Comparison of ENCODE assay signal across 11 mouse cellular contexts in the genomic region with DNA sequence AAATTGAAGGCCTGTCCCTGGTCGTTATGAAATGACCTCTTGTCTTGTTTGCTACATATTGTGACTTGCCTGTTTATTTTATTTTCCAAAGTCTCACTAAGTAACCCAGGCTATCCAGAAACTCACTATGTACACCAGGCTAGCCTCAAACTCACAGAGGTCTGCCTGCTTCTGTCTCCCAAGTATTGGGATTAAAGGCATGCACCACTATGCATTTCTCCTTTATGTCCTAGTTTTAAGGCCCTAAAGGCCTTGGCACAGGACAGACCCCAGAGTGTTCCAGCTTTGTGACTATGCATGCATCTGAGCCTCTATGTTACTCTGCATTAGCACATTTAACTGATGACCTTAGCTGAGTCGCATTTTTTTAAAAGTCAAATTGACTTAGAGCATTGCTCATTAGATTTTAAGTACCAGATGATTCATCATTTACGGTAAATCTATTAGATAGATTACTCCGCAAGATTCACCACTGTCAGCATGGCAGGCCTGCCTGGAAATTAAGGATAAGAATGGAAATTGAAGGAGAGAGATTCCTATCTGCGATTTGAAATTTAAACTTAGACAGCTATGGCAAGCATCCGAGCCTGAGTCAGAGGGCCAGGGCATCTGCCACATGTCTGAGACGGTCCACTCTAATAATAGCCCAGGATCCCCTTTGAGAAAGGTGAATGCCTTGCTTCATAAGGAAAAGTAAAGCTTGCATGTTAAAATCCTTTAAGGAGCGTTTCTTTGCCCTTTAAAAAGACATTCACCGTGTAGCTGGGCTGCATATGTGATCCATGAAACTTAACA.
DNase-seq lines count a peak whose midpoint lies in the region; ATAC-seq and TF ChIP-seq lines count a peak whose summit lies in the region.
"Had no signal": no experiment of that assay in that cellular context is flagged by ENCODE, and none has a peak within 500 bp of the region (broad histone marks: within the 10 kb centered on the region; RNA-seq: fewer than 3 reads in every experiment).

No protein-coding gene starts in this region.

- no peaks in the 10 kb centered on the region for H3K27me3 ChIP-seq in forebrain, embryonic 13.5 days
- H3K27me3 ChIP-seq in forebrain, embryonic 15.5 days, result no peaks in the 10 kb centered on the region
- no peaks in the 10 kb centered on the region; the same call in 1 of the 2 replicates for H3K27me3 ChIP-seq in lung, embryonic 14.5 days (ENCODE audit: insufficient read depth, low read length)
- H3K27me3 ChIP-seq in heart, postnatal 0 days (ENCODE audit: control insufficient read depth, insufficient read depth, low read length), result no peaks in the 10 kb centered on the region
- H3K27me3 ChIP-seq in midbrain, postnatal 0 days (ENCODE audit: insufficient read depth, low read length), result no peaks in the 10 kb centered on the region
- H3K27me3 ChIP-seq: liver, embryonic 12.5 days; midbrain, embryonic 13.5 days had no signal

- DNase-seq in lung, embryonic 14.5 days, result no peak
- no peak for DNase-seq in lung, adult 18-20 months
- peak; percentile 48 for DNase-seq in heart, postnatal 0 days (ENCODE audit: low spot score)
- peak; percentile 35 for DNase-seq in skeletal muscle tissue, adult 2 months (ENCODE audit: low read depth, low spot score)
- DNase-seq in cerebellum, adult 11 months, result no peak
- no peak for DNase-seq in midbrain, postnatal 0 days (ENCODE audit: low spot score)
- DNase-seq: B cell, adult 2 months had no signal

- H3K36me3 ChIP-seq in forebrain, embryonic 13.5 days (ENCODE audit: poor library complexity, severe bottlenecking), result no peaks in the 10 kb centered on the region
- H3K36me3 ChIP-seq in forebrain, embryonic 15.5 days, result no peaks in the 10 kb centered on the region
- H3K36me3 ChIP-seq in lung, embryonic 14.5 days (ENCODE audit: insufficient read depth), result no peaks in the 10 kb centered on the region
- H3K36me3 ChIP-seq in heart, postnatal 0 days (replicated peaks; ENCODE audit: control insufficient read depth, insufficient read depth, low read length), result no peaks in the 10 kb centered on the region
- no peaks in the 10 kb centered on the region for H3K36me3 ChIP-seq in midbrain, postnatal 0 days (ENCODE audit: insufficient read depth, low read length)
- H3K36me3 ChIP-seq: liver, embryonic 12.5 days; midbrain, embryonic 13.5 days had no signal

- no peak overlapping the region for H3K4me3 ChIP-seq in forebrain, embryonic 13.5 days
- no peak overlapping the region for H3K4me3 ChIP-seq in forebrain, embryonic 15.5 days
- H3K4me3 ChIP-seq in lung, embryonic 14.5 days (ENCODE audit: low read depth, low read length), result no peak overlapping the region
- peak overlapping the region; percentile 14; the same call in 1 of the 2 replicates for H3K4me3 ChIP-seq in heart, postnatal 0 days (ENCODE audit: low read depth, low read length)
- no peak overlapping the region for H3K4me3 ChIP-seq in midbrain, postnatal 0 days (ENCODE audit: low read depth, low read length)
- H3K4me3 ChIP-seq: liver, embryonic 12.5 days; midbrain, embryonic 13.5 days had no signal

- peaks cover 9% of the 10 kb centered on the region for H3K4me1 ChIP-seq in forebrain, embryonic 13.5 days
- H3K4me1 ChIP-seq in forebrain, embryonic 15.5 days, result peaks cover 6% of the 10 kb centered on the region; the same call in 1 of the 2 replicates
- no peaks in the 10 kb centered on the region for H3K4me1 ChIP-seq in lung, embryonic 14.5 days (ENCODE audit: insufficient read depth)
- H3K4me1 ChIP-seq in heart, postnatal 0 days (ENCODE audit: control insufficient read depth, insufficient read depth), result peaks cover 9% of the 10 kb centered on the region
- no peaks in the 10 kb centered on the region for H3K4me1 ChIP-seq in midbrain, postnatal 0 days (ENCODE audit: insufficient read depth, low read length)
- H3K4me1 ChIP-seq: liver, embryonic 12.5 days; midbrain, embryonic 13.5 days had no signal

- H3K9me3 ChIP-seq in forebrain, embryonic 13.5 days (replicated peaks), result no peaks in the 10 kb centered on the region
- no peaks in the 10 kb centered on the region for H3K9me3 ChIP-seq in forebrain, embryonic 15.5 days
- no peaks in the 10 kb centered on the region for H3K9me3 ChIP-seq in lung, embryonic 14.5 days (ENCODE audit: low read depth, low read length)
- H3K9me3 ChIP-seq in heart, postnatal 0 days (replicated peaks; ENCODE audit: control insufficient read depth, low read length), result no peaks in the 10 kb centered on the region
- no peaks in the 10 kb centered on the region for H3K9me3 ChIP-seq in midbrain, postnatal 0 days (ENCODE audit: low read length)
- H3K9me3 ChIP-seq: liver, embryonic 12.5 days; midbrain, embryonic 13.5 days had no signal

- H3K9ac ChIP-seq in forebrain, embryonic 13.5 days, result peak overlapping the region; percentile 5; the same call in 1 of the 2 replicates
- no peak overlapping the region for H3K9ac ChIP-seq in forebrain, embryonic 15.5 days (replicated peaks)
- H3K9ac ChIP-seq in lung, embryonic 14.5 days, result no peak overlapping the region
- H3K9ac ChIP-seq in heart, postnatal 0 days (replicated peaks; ENCODE audit: low read depth, low read length), result peak overlapping the region; percentile 19
- H3K9ac ChIP-seq in midbrain, postnatal 0 days (replicated peaks; ENCODE audit: low read length, poor library complexity, severe bottlenecking), result no peak overlapping the region
- H3K9ac ChIP-seq: liver, embryonic 12.5 days; midbrain, embryonic 13.5 days had no signal

- WGBS in forebrain, embryonic 13.5 days, result 68% methylated on average over 9 of the region's 9 CpGs
- 69% methylated on average over 9 of the region's 9 CpGs for WGBS in forebrain, embryonic 15.5 days
- WGBS in lung, embryonic 14.5 days, result 61% methylated on average over 9 of the region's 9 CpGs
- WGBS in heart, postnatal 0 days, result 25% methylated on average over 9 of the region's 9 CpGs
- 64% methylated on average over 9 of the region's 9 CpGs for WGBS in midbrain, postnatal 0 days

- ATAC-seq in forebrain, embryonic 13.5 days, result no peak
- ATAC-seq in forebrain, embryonic 15.5 days (replicated peaks), result no peak
- no peak for ATAC-seq in lung, embryonic 14.5 days (ENCODE audit: insufficient read depth)
- peak; percentile 50 for ATAC-seq in heart, postnatal 0 days (ENCODE audit: insufficient read depth, low read depth)
- ATAC-seq in midbrain, postnatal 0 days (ENCODE audit: low FRiP score), result no peak
- ATAC-seq: liver, embryonic 12.5 days had no signal

- peak overlapping the region; percentile 1; the same call in 1 of the 2 replicates for H3K4me2 ChIP-seq in forebrain, embryonic 13.5 days
- no peak overlapping the region for H3K4me2 ChIP-seq in forebrain, embryonic 15.5 days (replicated peaks)
- H3K4me2 ChIP-seq in lung, embryonic 14.5 days, result no peak overlapping the region
- H3K4me2 ChIP-seq in heart, postnatal 0 days (ENCODE audit: low read depth, low read length), result peak overlapping the region; percentile 49
- no peak overlapping the region for H3K4me2 ChIP-seq in midbrain, postnatal 0 days (ENCODE audit: low read depth, low read length, poor library complexity, severe bottlenecking)
- H3K4me2 ChIP-seq: liver, embryonic 12.5 days; midbrain, embryonic 13.5 days had no signal

- no peak for TF ChIP-seq CTCF in lung, embryonic 14.5 days (IDR thresholded peaks at IDR 0.05; ENCODE audit: low read depth)
- TF ChIP-seq CTCF in heart, postnatal 0 days (IDR thresholded peaks at IDR 0.05; ENCODE audit: low read depth), result no peak
- TF ChIP-seq CTCF in midbrain, postnatal 0 days (IDR thresholded peaks at IDR 0.05), result no peak

- no peak for TF ChIP-seq EP300 in heart, postnatal 0 days (IDR thresholded peaks at IDR 0.05; ENCODE audit: low read depth)

- no peak overlapping the region for H3K27ac ChIP-seq in forebrain, embryonic 13.5 days
- no peak overlapping the region for H3K27ac ChIP-seq in forebrain, embryonic 15.5 days (replicated peaks)
- H3K27ac ChIP-seq in lung, embryonic 14.5 days (ENCODE audit: low read depth), result peak overlapping the region; percentile 65; the same call in 1 of the 2 replicates
- H3K27ac ChIP-seq in heart, postnatal 0 days (ENCODE audit: low read depth), result peak overlapping the region; percentile 96
- H3K27ac ChIP-seq in midbrain, postnatal 0 days (ENCODE audit: low read depth, low read length), result no peak overlapping the region
- H3K27ac ChIP-seq: liver, embryonic 12.5 days; midbrain, embryonic 13.5 days had no signal

Comparison
In these comparisons a context has a peak if more than half of its experiments do, and no peak if none do; other contexts are left out.
1. H3K4me2 ChIP-seq: peak in forebrain, embryonic 13.5 days (single experiment) and heart, postnatal 0 days (single experiment); none in forebrain, embryonic 15.5 days (single experiment), lung, embryonic 14.5 days (single experiment) and midbrain, postnatal 0 days (single experiment).
2. H3K9ac ChIP-seq: peak in forebrain, embryonic 13.5 days (single experiment) and heart, postnatal 0 days (single experiment); none in forebrain, embryonic 15.5 days (single experiment), lung, embryonic 14.5 days (single experiment) and midbrain, postnatal 0 days (single experiment).
3. H3K27ac ChIP-seq: peak in lung, embryonic 14.5 days (single experiment) and heart, postnatal 0 days (single experiment); none in forebrain, embryonic 13.5 days (single experiment), forebrain, embryonic 15.5 days (single experiment) and midbrain, postnatal 0 days (single experiment).
4. DNase-seq: peak in heart, postnatal 0 days (single experiment) and skeletal muscle tissue, adult 2 months (single experiment); none in lung, embryonic 14.5 days (single experiment), lung, adult 18-20 months (0 of 2), cerebellum, adult 11 months (single experiment) and midbrain, postnatal 0 days (single experiment).